Mouse (Mus musculus): ENCODE measurements around the gene Sfrp2. TPM values are rescaled to one million over a fixed set of nuclear protein-coding genes. Genes with fewer than 3 reads are reported as not detected.

Sfrp2 gene
- total and polyA plus RNA-seq, 3 experiments: 0.17 to 0.23 (median 0.17) TPM

DNA sequence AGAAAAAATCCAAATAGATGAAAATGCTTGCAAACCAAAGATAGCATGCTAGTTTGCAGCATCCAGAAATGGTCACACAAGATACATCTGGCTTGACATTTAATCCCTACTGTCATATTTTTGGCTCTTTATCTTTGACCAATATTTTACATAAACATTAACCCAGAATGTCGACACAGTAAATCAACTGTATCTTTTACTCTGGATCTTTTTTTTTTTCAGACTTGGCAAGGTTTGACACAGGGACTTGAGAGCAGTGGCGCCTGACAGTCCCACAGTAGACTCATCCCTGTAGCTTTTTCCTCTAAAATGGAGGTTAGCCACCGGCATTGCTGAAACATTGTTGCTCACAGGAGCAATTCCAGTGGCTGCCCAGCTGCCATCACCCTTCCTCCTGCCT, 37.9 kb upstream of the Sfrp2 start:
- no peak for DNase-seq (ENCODE audit: extremely low read depth)
- Histone ChIP-seq H3K27me3 (replicated peaks) (no peaks in the 10 kb centered on the region), H3K9ac (ENCODE audit: insufficient read depth, low read depth) (no peak overlapping the region), H3K36me3 (replicated peaks in 1 of 2; ENCODE audit: control insufficient read depth in 1 of 2, insufficient read depth in 1 of 2, low read length in 1 of 2) (no peaks in the 10 kb centered on the region), H3K4me2 (ENCODE audit: insufficient read depth, low read depth, poor library complexity, severe bottlenecking) (no peak overlapping the region), H3K27ac (ENCODE audit: insufficient read depth, low read depth) (no peak overlapping the region), H3K9me3 (replicated peaks; ENCODE audit: low read length) (no peaks in the 10 kb centered on the region), H3K79me2 (replicated peaks; ENCODE audit: control insufficient read depth, extremely low read depth, insufficient read depth, poor library complexity, severe bottlenecking) (no peaks in the 10 kb centered on the region), H3K4me1 (ENCODE audit: control insufficient read depth in 1 of 2, insufficient read depth in 2 of 2) (no peaks in the 10 kb centered on the region), H3K4me3 (replicated peaks in 1 of 3; ENCODE audit: low read depth in 2 of 3, low read length in 2 of 3, poor library complexity in 1 of 3) (no peak overlapping the region)
- in situ Hi-C loops (cut with MboI; ENCODE audit: low pct_ligation_motif_present, low pct_unique_long_range_greater_than_20kb, low sequenced_read_pairs) (no loop called here), dilution Hi-C loops (cut with MboI; ENCODE audit: extremely low pct_ligation_motif_present, extremely low pct_unique_long_range_greater_than_20kb, low sequenced_read_pairs) (no loop called here)
- no peak for TF ChIP-seq TCF12 (IDR thresholded peaks at IDR 0.05; ENCODE audit: low read depth, low read length)
- no peak for TF ChIP-seq POLR2A (IDR thresholded peaks at IDR 0.05; ENCODE audit: low read depth, low read length)
- no peak for TF ChIP-seq RCOR1 (conservative IDR thresholded peaks at IDR 0.05; ENCODE audit: low read depth, low read length)
- no peak for TF ChIP-seq JUND (conservative IDR thresholded peaks at IDR 0.05; ENCODE audit: low read depth, low read length)
- no peak for TF ChIP-seq ZNF384 (IDR thresholded peaks at IDR 0.05; ENCODE audit: low read depth, low read length)
- TF ChIP-seq POLR2AphosphoS2 (IDR thresholded peaks at IDR 0.05; ENCODE audit: low read depth, low read length): no peak
- TF ChIP-seq CHD2 (IDR thresholded peaks at IDR 0.05; ENCODE audit: low read length): no peak
- no peak for TF ChIP-seq ZKSCAN1 (IDR thresholded peaks at IDR 0.05; ENCODE audit: borderline replicate concordance, low read depth, low read length)
- no peak for TF ChIP-seq TBP (conservative IDR thresholded peaks at IDR 0.05; ENCODE audit: low read depth, low read length)
- no peak for TF ChIP-seq NRF1 (IDR thresholded peaks at IDR 0.05; ENCODE audit: low read depth, low read length)
- no peak for TF ChIP-seq MEF2A (IDR thresholded peaks at IDR 0.05; ENCODE audit: borderline replicate concordance, low read depth, low read length)
- TF ChIP-seq PAX5 (IDR thresholded peaks at IDR 0.05; ENCODE audit: low read length): no peak
- no peak for TF ChIP-seq MXI1 (IDR thresholded peaks at IDR 0.05; ENCODE audit: low read depth, low read length)
- no peak for TF ChIP-seq E2F4 (IDR thresholded peaks at IDR 0.05; ENCODE audit: insufficient replicate concordance, low read depth, low read length)

DNA sequence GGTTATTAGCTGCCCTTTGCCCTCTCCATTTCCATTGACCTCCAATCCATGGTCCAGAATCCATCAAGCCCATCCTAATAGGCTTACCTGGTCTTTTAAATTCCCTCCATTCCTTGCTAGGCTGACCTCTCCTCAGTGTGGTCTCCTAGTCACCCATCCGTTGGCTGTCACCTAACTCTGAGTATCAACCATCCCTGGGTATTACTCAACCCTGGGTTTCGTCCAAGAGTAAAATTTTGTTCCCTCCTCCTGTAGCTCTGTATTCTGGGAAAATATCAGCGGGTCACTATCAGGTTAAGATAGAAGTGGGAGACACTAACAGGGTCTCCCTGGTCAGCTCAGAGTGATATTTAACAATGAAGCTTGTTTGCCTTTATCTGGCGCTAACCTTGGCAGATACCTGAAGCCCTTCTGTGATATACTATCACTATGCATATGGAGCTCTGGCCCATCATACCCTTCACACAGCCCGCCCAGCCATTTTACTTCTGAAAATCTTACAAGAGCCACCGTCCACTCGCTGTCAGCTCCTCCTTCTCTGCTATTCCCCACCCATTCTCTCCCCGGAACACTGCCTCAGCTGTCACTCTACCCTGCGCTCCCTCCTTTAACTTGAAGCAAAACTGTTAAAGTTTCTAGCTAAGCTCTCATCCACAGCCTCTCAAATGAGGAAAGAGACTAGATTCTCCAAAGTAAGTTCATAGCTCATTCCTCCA, 37.3 kb upstream of the Sfrp2 start:
- dilution Hi-C loops (cut with MboI; ENCODE audit: extremely low pct_ligation_motif_present, extremely low pct_unique_long_range_greater_than_20kb, low sequenced_read_pairs) (no loop called here), in situ Hi-C loops (cut with MboI; ENCODE audit: low pct_ligation_motif_present, low pct_unique_long_range_greater_than_20kb, low sequenced_read_pairs) (no loop called here)
- no peak for DNase-seq (ENCODE audit: extremely low read depth)
- H3K4me3 ChIP-seq (replicated peaks in 1 of 3; ENCODE audit: low read depth in 2 of 3, low read length in 2 of 3, poor library complexity in 1 of 3): no peak overlapping the region
- TF ChIP-seq USF2 (conservative IDR thresholded peaks at IDR 0.05; ENCODE audit: low read depth, low read length): no peak
- no peak for TF ChIP-seq MAFK (IDR thresholded peaks at IDR 0.05; ENCODE audit: insufficient replicate concordance, low read length)
- no peak for TF ChIP-seq SMC3 (IDR thresholded peaks at IDR 0.05; ENCODE audit: low read depth, low read length)
- no peak for TF ChIP-seq CHD2 (IDR thresholded peaks at IDR 0.05; ENCODE audit: low read length)
- no peak for TF ChIP-seq CTCF (conservative IDR thresholded peaks at IDR 0.05 in 1 of 2, IDR thresholded peaks at IDR 0.05 in 1 of 2; ENCODE audit: low read depth in 2 of 2, low read length in 2 of 2)
- no peak for TF ChIP-seq E2F4 (IDR thresholded peaks at IDR 0.05; ENCODE audit: insufficient replicate concordance, low read depth, low read length)
- H3K4me2 ChIP-seq (ENCODE audit: insufficient read depth, low read depth, poor library complexity, severe bottlenecking): no peak overlapping the region
- H3K36me3 ChIP-seq (replicated peaks in 1 of 2; ENCODE audit: control insufficient read depth in 1 of 2, insufficient read depth in 1 of 2, low read length in 1 of 2): no peaks in the 10 kb centered on the region
- H3K79me2 ChIP-seq (replicated peaks; ENCODE audit: control insufficient read depth, extremely low read depth, insufficient read depth, poor library complexity, severe bottlenecking): no peaks in the 10 kb centered on the region
- no peak overlapping the region for H3K9ac ChIP-seq (ENCODE audit: insufficient read depth, low read depth)
- H3K27ac ChIP-seq (ENCODE audit: insufficient read depth, low read depth): no peak overlapping the region
- no peaks in the 10 kb centered on the region for H3K9me3 ChIP-seq (replicated peaks; ENCODE audit: low read length)
- H3K27me3 ChIP-seq (replicated peaks): no peaks in the 10 kb centered on the region
- no peaks in the 10 kb centered on the region for H3K4me1 ChIP-seq (ENCODE audit: control insufficient read depth in 1 of 2, insufficient read depth in 2 of 2)
